Mouse (Mus musculus) ES-E14 (cell line): ENCODE data around the gene 2510009E07Rik.

ENCODE experiments used
- HCFC1 ChIP-seq: IDR thresholded peaks from 2 replicates; pipeline ENCODE4 v1.6.1; 2012; ENCODE audit warnings: low read length, inconsistent platforms, borderline replicate concordance; ENCODE audit not compliant: insufficient read depth
- MAFK ChIP-seq: IDR thresholded peaks from 2 replicates; pipeline ENCODE4 v1.6.1; 2014; ENCODE audit warnings: mild to moderate bottlenecking, low read depth, low read length, inconsistent platforms; ENCODE audit not compliant: insufficient read depth
- ZNF384 ChIP-seq: IDR thresholded peaks from 2 replicates; pipeline ENCODE4 v1.6.1; 2012; ENCODE audit warnings: low read depth, low read length, inconsistent platforms

- TF ChIP-seq ZNF384, result no peak
- TF ChIP-seq HCFC1, result no peak
- TF ChIP-seq MAFK, result no peak
These were observed 67.2 kb downstream of the 2510009E07Rik start for GRCm38 (mm10) chr16:21627248-21627647.
